Mouse (Mus musculus): ENCODE data around the gene Syne2.

The Syne2 gene

DNA sequence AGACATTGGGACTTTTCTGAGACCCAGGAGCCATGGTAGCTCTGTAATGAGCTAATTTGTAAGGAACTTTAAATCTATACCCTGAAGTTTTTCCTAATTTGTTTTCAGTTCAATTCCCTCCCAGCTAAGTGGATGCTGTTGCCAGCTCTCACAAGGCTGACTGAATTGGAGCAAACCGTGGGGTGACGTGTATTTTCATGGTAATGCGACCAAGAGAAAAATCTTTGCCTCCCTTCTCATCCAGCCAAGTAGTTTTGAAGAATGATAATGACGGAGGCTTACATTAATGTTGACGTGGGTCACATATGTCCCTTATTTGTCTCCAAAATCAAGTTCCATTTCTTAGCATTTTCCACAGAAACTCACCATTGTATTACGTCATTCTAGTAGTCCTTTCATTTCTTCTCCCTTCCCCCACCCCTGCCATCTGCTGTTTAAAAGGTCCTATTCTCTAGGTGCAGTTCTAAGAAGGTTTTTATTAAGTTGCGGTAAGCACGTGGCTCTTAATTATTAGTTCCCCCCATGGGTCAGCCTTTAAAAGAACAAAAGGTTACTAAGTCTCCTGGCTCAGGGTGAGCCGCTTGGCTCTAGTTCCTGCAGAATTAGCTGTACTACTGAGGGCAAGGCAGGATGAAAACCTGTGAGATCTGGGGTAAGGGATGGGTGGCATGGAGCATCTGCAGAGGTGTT lies 55.8 kb downstream of the Syne2 start:
- no peak for DNase-seq (ENCODE audit: low read depth)

DNA sequence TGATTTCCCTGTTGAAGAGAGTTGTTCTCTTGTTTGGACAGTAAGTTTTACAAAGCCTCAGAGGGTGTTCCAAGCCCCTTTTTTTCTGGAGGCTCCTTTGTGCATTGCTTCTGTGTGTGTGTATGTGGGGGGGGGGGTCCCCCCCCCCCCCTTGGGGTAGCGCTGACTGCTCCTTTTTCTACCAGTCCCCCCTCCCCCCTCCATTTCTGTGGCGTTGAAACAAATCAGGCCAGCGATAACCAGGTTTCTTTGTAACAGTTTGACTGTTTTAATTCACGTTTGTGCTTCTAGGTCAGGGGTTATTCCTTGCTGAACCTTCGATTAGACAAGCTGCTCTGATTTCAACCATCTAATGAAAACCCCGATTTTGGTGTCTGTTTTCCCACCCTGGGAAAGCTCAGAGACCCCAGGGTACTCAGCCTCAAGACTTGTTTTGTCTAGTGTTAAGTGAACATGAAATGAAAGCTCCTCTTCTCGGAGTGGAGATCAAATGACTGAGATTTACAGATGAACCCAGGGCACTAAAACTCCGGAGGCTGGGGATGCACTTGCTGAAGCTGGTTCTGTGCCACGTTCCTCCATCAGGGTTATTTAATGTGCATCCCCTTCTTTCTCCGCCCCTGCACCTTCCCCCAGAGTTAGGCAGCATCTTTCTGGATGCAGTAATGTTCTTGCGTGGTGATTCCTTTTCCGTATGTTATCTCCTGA lies 56.5 kb downstream of the Syne2 start:
- DNase-seq (ENCODE audit: low read depth): no peak

DNA sequence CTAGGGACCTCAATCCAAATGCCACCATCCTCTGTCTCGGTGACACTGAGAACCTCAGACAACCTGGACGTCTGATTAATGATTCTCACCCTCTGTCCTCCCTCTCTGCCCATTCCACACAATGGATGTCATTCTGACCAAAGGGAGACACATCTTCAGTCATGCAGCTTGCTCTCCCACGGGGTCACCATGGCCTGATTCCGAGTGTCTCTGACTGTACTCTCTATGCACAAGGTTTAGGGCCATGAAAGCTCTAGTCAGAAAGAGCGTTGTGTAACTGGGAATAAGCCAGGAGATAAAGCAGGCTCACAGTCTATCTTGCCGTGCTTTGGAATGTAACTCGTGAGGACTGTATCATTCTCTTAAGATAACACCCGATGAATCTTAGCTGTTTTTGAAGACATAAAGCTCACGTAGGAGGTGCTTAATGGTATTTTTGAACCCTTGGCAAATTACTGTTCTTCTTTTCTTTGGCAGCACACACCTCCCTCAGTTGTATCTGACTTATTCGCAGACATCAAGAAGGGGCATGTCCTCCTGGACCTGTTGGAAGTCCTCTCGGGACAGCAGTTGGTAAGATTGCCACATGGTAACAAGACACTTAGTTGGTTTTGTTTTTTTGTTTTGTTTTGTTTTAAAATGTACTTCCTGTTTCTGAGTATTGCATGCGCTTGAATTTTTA lies 61.8 kb downstream of the Syne2 start:
- DNase-seq (ENCODE audit: low read depth): no peak

DNA sequence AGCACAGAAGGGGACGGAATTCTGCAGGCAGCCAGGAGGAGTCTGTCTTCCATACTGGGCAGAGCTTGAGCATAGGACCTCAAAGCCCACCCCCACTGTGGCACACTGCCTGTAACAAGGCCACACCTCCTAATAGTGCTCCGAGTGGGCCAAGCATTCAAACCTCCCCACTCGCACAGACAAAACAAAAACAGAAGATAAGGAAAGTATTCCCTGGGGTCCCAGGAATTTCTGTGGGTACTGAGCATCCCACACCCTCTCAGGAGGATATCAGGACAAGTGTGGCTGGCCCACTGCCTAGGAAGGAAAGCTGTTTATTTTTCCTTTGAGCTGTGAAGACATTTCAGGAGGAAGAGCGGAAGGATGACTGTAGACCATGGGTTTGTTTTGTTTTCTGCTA lies 63.6 kb downstream of the Syne2 start:
- no peak for DNase-seq (ENCODE audit: low read depth)

DNA sequence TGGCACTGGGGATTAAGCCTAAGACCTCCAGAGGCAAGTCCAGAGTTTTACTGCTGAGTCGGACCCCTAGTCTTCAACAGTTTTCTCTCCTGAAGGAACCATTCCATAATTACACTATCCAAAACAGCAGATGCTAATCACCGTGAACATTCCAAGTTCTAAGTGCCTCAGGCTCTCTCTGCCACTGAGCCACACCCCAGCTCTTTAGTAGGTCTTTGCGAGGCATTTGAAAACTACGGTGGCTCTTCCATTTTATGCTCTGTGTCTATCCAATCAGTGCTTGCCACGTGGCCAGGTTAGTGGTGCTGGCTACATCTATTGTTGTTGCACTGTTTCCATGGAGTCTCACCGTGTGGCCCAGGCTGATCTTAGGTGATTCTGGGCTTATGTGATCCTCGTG lies 68.2 kb downstream of the Syne2 start:
- DNase-seq (ENCODE audit: low read depth): no peak

DNA sequence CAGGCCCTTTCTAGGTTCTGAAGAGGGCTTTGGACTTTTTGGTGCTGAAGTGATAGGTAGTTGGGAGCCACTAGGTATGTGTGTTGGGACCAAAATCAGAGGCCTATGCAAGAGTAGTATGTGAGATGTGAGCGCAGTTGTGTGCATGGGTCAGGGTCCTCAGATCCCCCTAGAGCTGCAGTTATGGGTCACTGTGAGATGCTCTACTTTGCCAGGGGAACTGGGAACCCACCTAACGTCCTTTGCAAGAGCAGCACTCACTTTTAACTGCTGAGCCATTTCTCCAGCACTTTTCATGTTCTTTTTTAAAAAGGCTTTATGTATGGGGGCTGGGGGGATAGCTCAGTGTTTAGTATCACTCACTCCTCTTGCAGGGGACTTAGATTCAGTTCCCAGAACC lies 69.0 kb downstream of the Syne2 start:
- no peak for DNase-seq (ENCODE audit: low read depth)

DNA sequence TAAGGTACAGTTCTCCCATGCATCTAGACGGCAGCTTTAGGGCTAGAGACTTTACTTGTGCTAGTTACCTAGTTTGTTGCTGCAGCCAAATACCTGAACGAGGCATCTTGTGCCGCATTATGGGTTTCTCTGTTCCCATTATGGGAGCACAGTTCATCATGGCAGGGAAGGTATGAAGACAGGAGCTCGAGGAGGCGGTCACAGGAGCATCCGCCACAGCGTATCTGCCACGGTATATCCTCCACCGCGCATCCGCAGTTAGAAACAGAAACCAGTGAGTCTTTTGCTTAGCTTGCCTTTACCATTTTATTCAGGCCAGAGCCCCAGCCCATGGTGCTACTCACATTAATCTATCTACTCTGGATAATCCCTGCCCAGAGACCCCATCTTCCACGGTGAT lies 70.8 kb downstream of the Syne2 start:
- no peak for DNase-seq (ENCODE audit: low read depth)

DNA sequence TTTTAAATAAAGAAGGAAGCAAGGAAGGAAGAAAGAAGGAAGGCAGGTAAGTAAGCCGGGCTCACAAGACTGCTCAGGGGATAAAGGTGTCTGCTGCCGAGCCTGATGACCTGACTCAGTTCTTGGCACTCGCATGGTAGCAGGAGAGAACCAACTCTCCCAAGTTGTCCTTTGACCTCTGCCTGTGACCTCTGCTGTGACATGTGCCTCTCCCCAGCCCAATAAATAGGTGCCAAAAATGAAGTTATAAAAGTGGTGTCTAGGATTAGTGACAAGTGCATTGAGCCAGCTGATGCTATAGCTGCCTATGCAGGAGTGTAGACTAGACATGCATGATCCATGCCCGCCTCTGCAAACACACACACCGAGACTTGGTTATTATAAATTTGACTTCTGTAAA lies 73.3 kb downstream of the Syne2 start:
- no peak for DNase-seq (ENCODE audit: low read depth)

DNA sequence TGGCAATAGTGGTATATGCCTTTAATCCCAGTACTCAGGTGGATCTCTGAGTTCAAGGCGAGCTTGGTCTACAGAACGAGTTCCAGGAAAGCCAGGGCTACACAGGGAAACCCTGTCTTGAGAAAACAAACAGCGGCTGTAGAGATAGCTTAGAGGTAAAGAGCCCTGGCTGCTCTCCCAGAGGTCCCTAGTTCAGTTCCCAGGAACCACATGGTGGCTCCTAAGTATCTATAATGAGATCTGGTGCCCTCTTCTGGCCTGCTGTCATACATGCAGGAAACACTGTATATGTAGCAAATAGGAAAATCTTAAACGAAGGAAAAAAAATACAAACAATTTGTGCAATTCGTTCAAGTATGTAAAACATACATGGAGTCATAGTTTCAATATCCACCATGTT lies 75.5 kb downstream of the Syne2 start:
- DNase-seq (ENCODE audit: low read depth): peak; percentile 74

DNA sequence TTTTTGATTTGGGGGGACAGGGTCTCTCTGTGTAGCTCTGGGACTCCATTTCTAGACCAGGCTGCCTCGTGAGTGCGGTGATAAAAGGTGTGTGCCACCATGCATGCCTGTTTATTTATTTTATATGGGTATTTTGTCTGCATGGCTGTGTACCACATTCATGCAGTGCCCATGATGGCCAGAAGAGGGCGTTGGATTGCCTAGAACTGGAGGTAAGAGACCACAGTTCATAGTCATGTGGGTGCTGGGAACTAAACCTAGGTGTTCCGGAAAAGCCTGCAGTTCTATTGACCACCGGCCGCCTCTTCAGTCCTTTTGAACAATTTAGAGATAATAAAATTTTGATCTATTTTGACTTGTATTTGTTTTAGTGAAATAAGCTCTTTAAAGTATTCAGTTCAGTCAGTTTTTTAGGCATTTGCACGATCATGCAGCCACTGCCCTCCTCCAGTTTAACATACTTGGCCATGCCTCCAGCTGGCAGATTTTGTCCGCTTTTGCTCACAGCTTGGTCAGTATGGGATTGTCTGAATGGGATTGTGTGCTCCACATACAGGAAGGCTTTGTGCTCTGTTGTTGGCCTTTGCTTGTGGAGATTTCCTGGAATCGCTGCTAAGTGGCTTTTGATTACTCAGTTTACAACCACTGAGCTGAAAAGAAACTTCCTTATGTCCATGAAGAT lies 76.5 kb downstream of the Syne2 start:
- DNase-seq (ENCODE audit: low read depth): peak; percentile 43

DNA sequence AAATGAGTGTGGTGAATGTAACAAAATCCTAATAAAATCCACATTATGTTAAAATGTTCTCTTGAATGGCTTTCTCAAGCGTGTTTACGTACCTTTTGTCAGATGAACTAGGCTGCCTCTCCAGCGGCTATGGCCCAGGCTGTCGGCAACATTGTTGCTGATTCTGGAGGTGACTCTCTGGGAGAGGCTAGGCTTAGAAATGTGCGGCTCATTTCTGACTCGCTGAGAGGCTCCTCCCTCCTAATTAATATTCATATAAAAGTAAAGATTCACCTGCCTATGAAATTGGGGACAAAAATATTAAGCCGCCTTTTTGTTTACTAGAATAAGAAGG lies 77.0 kb downstream of the Syne2 start:
- no peak for DNase-seq (ENCODE audit: low read depth)

DNA sequence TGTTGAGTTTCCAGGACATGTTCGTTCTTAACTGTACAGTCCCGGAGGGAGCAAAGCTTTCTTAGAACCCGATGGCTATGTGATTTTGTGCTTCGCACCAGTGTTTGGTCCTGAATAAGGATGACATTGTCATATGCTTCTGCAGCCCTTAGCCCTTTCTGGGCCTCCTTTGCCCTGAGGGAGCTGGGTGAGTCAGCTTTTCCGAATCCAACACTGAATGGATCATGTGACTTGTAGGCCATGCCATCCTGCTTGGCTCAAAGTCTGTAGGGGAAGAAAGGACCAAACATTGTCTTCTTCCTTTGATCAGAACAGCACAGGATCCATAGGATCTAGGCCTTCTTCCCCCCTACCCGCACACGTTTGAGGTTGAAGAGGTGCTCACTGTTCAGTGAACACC lies 79.9 kb downstream of the Syne2 start:
- DNase-seq (ENCODE audit: low read depth): peak; percentile 47

DNA sequence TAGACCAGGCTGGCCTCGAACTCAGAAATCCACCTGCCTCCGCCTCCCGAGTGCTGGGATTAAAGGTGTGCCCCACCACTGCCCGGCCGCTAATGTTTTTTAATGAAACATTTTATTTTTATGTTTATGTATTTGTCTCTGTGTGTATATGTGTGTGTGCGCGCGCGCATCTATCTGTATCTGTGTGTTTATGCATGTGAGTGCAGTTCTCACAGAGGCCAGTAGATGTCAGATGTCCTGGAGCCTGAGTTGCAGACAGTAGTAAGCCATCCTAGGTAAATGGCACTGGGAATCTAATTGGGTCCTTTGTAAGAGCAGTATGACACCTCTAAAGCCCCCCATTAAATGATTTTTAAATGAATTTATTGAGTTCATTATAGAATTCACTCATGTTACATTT lies 83.8 kb downstream of the Syne2 start:
- DNase-seq (ENCODE audit: low read depth): peak; percentile 21

DNA sequence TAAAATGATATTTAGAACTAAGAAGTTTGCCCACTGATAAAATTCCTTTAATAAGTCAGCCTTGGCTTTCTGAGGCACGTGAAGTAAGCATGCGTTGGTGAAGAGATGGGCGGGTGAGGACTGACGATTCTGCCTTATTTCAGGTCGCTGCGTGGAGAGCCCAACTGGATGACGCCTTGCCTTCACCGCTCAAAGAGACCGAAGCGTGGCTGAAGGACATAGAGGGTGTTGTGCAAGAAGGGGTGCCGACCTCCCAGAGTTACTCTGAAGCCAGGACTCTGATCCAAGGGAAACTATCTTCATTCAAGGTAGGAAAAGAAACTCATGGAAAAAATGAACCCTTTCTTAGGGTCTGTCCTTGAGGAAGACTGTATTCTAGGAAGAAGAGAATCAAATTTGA lies 86.1 kb downstream of the Syne2 start:
- no peak for DNase-seq (ENCODE audit: low read depth)

DNA sequence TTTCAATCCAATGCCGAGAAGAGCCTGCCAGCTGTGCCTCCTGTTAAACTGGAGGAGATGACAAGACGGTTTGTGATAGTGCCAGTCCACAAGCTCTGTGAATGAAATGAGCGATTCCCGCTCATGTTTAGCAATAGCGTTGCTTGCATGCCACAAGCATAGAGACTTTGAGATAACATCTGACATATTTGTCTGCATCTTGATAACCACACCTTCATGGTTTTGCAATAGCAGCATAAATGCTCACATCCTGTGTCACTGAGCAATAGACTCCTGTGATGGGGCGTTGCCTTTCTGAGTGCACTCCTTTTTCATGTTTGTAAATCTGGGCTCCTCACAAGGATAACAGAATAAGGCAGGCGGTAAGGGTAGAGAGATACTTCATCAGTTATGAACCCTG lies 87.4 kb downstream of the Syne2 start:
- DNase-seq (ENCODE audit: low read depth): peak; percentile 55

DNA sequence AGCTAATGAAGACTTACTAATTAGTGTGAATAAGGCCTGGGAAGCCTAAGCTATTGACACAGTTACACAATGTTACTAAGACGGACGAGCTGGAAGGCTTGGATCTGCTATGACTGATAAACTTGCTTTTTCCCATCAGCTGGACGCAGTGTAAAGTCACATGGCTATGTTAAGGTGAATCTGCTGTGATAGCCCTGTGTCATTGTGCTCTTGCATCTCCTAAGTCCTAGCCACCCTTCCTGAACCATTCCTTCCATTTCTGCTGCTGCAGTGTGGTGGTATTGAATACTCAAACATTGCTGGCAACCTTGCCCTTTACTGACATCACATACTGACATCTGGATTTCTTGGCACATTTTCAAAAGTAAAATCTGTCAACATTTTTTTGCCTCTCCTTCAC lies 90.5 kb downstream of the Syne2 start:
- no peak for DNase-seq (ENCODE audit: low read depth)

DNA sequence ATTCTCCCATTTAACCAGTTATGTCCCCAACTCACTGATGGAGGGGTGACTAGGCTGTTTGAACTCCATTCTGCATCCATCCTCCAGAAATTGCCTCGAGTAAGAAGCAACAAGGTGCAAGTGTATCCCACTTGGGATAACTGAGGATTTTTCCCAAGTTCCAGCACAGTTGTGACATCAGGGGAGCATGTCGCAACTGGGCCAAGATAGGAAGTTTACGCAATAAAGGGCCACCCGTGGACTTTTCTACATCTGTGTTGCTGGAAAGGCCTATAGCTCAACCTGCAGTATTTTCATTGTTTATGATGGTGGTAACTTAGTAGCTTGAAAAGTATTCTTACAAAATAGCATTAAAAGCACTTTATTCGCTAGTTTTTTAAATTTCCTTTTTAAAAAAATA lies 97.8 kb downstream of the Syne2 start:
- peak; percentile 45 for DNase-seq (ENCODE audit: low read depth)

DNA sequence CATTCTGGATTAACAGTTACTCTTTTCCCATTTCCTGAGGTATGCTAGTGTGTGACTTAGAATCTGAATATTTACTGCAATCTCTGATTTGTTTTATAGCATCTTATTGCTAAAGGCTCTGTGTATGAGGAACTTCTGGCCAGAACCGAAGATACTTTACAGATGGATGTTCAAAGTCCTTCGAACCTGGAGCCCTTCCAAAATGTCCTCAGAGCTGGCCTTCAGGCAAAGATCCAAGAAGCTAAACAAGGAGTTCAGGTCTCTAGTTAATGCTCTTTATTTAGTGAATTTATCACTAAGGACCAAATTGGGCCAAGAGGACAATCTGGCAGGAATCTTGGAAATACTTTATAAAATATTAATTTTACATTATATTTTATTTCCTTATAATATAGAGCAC lies 100.5 kb downstream of the Syne2 start:
- DNase-seq (ENCODE audit: low read depth): no peak

DNA sequence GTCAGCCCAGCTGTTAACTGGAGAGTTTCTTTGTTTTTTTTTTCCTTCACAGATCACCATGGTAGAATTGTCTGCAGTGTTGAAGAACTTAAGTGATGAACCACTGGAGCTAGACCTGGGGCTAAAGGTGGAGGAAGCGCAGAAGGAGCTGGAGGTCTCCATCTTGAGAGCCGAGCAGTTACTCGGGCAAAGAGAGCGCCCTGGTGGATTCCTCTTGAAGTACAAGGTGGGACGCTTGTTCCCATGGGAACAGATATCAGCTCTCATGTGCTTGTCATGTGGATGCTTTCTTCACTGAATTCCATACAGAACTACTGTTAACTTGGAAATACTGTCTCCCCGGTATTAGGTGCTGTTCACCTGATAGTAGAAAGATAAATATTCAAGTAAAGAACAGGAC lies 101.0 kb downstream of the Syne2 start:
- peak; percentile 12 for DNase-seq (ENCODE audit: low read depth)

DNA sequence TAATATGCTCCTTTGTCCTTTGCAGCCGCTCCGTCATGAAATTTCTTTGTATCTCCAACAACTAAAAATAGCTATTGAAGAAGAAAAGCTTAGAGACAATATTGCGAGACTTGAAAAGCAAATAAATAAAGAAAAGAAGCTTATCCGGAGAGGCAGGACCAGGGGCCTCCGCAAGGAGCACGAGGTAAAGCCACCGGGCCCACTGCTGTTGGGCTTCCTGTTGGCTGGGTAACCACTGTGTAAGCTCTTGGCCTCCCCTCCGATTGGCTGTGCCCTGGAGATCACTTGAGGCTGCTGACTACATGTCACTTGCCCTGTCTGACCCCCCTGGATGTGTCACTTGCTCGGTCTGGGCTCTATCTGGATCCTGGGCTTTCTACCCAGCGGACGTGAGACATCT lies 105.0 kb downstream of the Syne2 start:
- DNase-seq (ENCODE audit: low read depth): no peak

DNA sequence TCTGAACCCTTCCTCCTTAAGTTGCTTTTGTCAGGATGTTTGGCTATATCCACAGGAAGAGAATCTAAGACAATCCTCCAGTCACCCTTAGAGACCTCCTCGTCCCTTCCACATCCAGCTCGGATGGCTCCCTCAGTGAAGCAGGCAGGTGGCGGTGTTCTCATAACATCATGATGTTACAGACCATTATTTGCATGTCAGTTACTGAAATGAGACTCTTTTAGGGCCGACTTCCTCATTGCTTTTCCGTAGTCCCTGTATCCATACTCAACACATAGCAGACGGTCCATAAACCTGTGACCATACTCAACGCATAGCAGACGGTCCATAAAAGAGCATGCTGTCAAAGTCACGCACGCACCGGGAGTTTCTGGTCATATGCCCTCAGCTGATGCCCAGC lies 106.9 kb downstream of the Syne2 start:
- no peak for DNase-seq (ENCODE audit: low read depth)

DNA sequence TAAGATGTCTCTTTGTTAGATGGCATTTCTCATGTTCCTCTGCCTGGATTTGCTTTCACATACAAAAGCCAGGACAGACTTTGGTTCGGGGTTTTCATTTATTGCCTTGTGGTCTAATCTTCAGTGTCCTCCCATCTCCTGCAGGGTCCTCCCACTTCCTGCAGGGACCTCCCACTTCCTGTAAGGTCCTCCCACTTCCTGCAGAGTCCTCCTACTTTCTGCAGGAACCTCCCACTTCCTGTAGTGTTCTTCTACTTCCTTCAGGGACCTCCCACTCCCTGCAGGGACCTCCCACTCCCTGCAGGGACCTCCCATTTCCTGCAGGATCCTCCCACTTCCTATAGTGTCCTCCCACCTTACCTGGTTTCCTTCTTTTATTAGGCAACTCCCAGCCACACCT lies 109.7 kb downstream of the Syne2 start:
- DNase-seq (ENCODE audit: low read depth): peak; percentile 88

DNA sequence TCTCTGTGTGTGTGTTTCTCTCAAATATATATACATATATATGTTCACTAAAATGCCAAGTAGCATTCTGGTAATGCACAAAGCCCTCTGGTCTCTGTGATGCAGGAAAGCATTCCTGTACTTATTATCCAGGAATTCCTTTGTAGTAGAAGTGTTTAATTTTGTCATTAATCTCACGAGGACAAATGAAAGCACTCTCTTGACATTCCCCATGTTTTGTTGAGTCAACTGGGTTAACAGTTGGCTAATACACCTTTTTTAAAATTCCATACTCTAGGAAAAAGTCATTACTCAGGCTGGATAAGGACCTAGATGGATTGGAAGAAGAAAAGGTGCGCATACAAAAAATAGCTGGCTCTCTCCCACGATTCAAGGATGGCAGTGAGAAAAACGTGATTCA lies 115.6 kb downstream of the Syne2 start:
- no peak for DNase-seq (ENCODE audit: low read depth)
